Mouse (Mus musculus) urinary bladder, postnatal 14 days (tissue): ENCODE measurements around the gene Sh3rf1.

Experiments used
- DNase-seq: peaks from one replicate; pipeline ENCODE4 v3.0.0; 2021; ENCODE audit warnings: low spot score

Sh3rf1 gene

GRCm38 (mm10) chr8:61263691-61264090, 40.0 kb downstream of the Sh3rf1 start:
- no peak for DNase-seq

GRCm38 (mm10) chr8:61264881-61265280, 41.2 kb downstream of the Sh3rf1 start:
- peak; percentile 41 for DNase-seq

GRCm38 (mm10) chr8:61265390-61265789, 41.7 kb downstream of the Sh3rf1 start:
- peak; percentile 83 for DNase-seq

GRCm38 (mm10) chr8:61267061-61267460, 43.4 kb downstream of the Sh3rf1 start:
- no peak for DNase-seq

- no peak for DNase-seq
Measured at GRCm38 (mm10) chr8:61267692-61268091, 44.0 kb downstream of the Sh3rf1 start.

GRCm38 (mm10) chr8:61268233-61268916, 44.7 kb downstream of the Sh3rf1 start:
- DNase-seq = no peak

- no peak for DNase-seq
Measured at GRCm38 (mm10) chr8:61270016-61270415, 46.3 kb downstream of the Sh3rf1 start.

GRCm38 (mm10) chr8:61270541-61270940, 46.9 kb downstream of the Sh3rf1 start:
- peak; percentile 48 for DNase-seq

- no peak for DNase-seq
Measured at GRCm38 (mm10) chr8:61270961-61271360, 47.3 kb downstream of the Sh3rf1 start.

- DNase-seq = no peak
Measured at GRCm38 (mm10) chr8:61272838-61273237, 49.2 kb downstream of the Sh3rf1 start.

GRCm38 (mm10) chr8:61273307-61274221, 49.9 kb downstream of the Sh3rf1 start:
- no peak for DNase-seq

- peak; percentile 65 for DNase-seq
Measured at GRCm38 (mm10) chr8:61274602-61275462, 51.2 kb downstream of the Sh3rf1 start.

GRCm38 (mm10) chr8:61275463-61276356, 52.0 kb downstream of the Sh3rf1 start:
- DNase-seq = no peak

- no peak for DNase-seq
Measured at GRCm38 (mm10) chr8:61276397-61276796, 52.7 kb downstream of the Sh3rf1 start.

- DNase-seq = no peak
Measured at GRCm38 (mm10) chr8:61279030-61279429, 55.4 kb downstream of the Sh3rf1 start.

- DNase-seq = no peak
Measured at GRCm38 (mm10) chr8:61282303-61283168, 58.9 kb downstream of the Sh3rf1 start.

- DNase-seq = peak; percentile 34
Measured at GRCm38 (mm10) chr8:61283169-61284081, 59.8 kb downstream of the Sh3rf1 start.

GRCm38 (mm10) chr8:61285896-61286295, 62.2 kb downstream of the Sh3rf1 start:
- no peak for DNase-seq

- DNase-seq = no peak
Measured at GRCm38 (mm10) chr8:61286394-61286793, 62.7 kb downstream of the Sh3rf1 start.
